Mouse (Mus musculus) hindbrain, embryonic 14.5 days (tissue): ENCODE measurements around the gene Ugt1a1. TPM values are rescaled to one million over a fixed set of nuclear protein-coding genes. Genes with fewer than 3 reads are reported as not detected.
A peak's percentile ranks its signal among the peaks of the same experiment; 100 is the strongest.

Source experiments
- ATAC-seq: fragments of 200-750 bp; cut with Nextera tagmentation; 2 replicates; pipeline ENCODE4 v1.8.0; 2017; ENCODE audit warnings: moderate number of reproducible peaks, mild to moderate bottlenecking, moderate TSS enrichment, moderate library complexity; ENCODE audit not compliant: low FRiP score
- DNase-seq: peaks from one replicate; pipeline ENCODE4 v3.0.0-alpha.2; 2015; ENCODE audit warnings: low spot score
- H3K27ac ChIP-seq: fragments of 300-500 bp; sonication (generic); 2 replicates; pipeline ENCODE4 v1.5.1; 2014; ENCODE audit warnings: mild to moderate bottlenecking, moderate library complexity
- H3K27me3 ChIP-seq: fragments of 300-500 bp; sonication (generic); 2 replicates; pipeline ENCODE4 v1.6.1; 2014; ENCODE audit warnings: mild to moderate bottlenecking, low read length, mixed read lengths; ENCODE audit not compliant: control insufficient read depth, insufficient read depth
- H3K36me3 ChIP-seq: fragments of 300-500 bp; sonication (generic); replicated peaks from 2 replicates; pipeline ENCODE4 v1.6.1; 2014; ENCODE audit not compliant: control insufficient read depth, insufficient read depth
- H3K4me1 ChIP-seq: fragments of 300-500 bp; sonication (generic); replicated peaks from 2 replicates; pipeline ENCODE4 v1.6.1; 2014; ENCODE audit warnings: antibody characterized with exemption, low read length, mixed read lengths; ENCODE audit not compliant: control insufficient read depth, insufficient read depth
- H3K4me2 ChIP-seq: fragments of 300-500 bp; sonication (generic); replicated peaks from 2 replicates; pipeline ENCODE4 v1.6.1; 2014; ENCODE audit warnings: mild to moderate bottlenecking, moderate library complexity
- H3K4me3 ChIP-seq: fragments of 300-500 bp; sonication (generic); replicated peaks from 2 replicates; pipeline ENCODE4 v1.5.1; 2014; ENCODE audit warnings: mild to moderate bottlenecking, low read length
- H3K9ac ChIP-seq: fragments of 300-500 bp; sonication (generic); 2 replicates; pipeline ENCODE4 v1.6.1; 2014
- H3K9me3 ChIP-seq: fragments of 300-500 bp; sonication (generic); 2 replicates; pipeline ENCODE4 v1.6.1; 2016; ENCODE audit warnings: low read length; ENCODE audit not compliant: control insufficient read depth
- WGBS: fragments of 180-500 bp; shearing (Covaris S2); extraction: QIAGEN DNeasy Blood & Tissue Kit; methylation state at CpG from one replicate; pipeline ENCODE4 v1.1.7; 2014; 5-methylcytosine and 5-hydroxymethylcytosine counted together
- polyA plus RNA-seq: library from polyadenylated mRNA; unstranded; fragments of >200 nt; fragmentation: Nextera tagmentation; extraction: Ambion mirVana; gene quantifications from 2 replicates; pipeline ENCODE4 v1.2.1, GENCODE M21; 2014

Gene Ugt1a1
- polyA plus RNA-seq, 1 experiment from 2014 or later, result not detected

GRCm38 (mm10) chr1:88205294-88205922, 6.4 kb upstream of the Ugt1a1 start, which contains the start of gene Dnajb3:
Gene Dnajb3 (minus strand): TSS chr1:88205782.
- no peaks in the 10 kb centered on the region for H3K36me3 ChIP-seq
- DNase-seq (peak; percentile 87), ATAC-seq (peak; percentile 100)
- peak within 1 kb of the TSS; percentile 18; the same call in 1 of the 2 replicates for H3K27ac ChIP-seq
- H3K4me1 ChIP-seq, result no peaks in the 10 kb centered on the region
- H3K4me2 ChIP-seq, result peak within 1 kb of the TSS; percentile 67
- H3K9ac ChIP-seq, result peak within 1 kb of the TSS; percentile 62
- peak within 1 kb of the TSS; percentile 39 for H3K4me3 ChIP-seq
- no peaks in the 10 kb centered on the region for H3K27me3 ChIP-seq
- H3K9me3 ChIP-seq, result peaks cover 17% of the 10 kb centered on the region; the same call in 1 of the 2 replicates
- WGBS, result 5% methylated on average over 62 of the region's 62 CpGs

- no peaks in the 10 kb centered on the region for H3K4me1 ChIP-seq
- no peak overlapping the region for H3K4me2 ChIP-seq
- peaks cover 25% of the 10 kb centered on the region for H3K9me3 ChIP-seq
- DNase-seq (no peak), ATAC-seq (no peak)
- no peaks in the 10 kb centered on the region for H3K27me3 ChIP-seq
- no peak overlapping the region for H3K9ac ChIP-seq
- no peak overlapping the region for H3K27ac ChIP-seq
- H3K36me3 ChIP-seq, result no peaks in the 10 kb centered on the region
- no peak overlapping the region for H3K4me3 ChIP-seq
- WGBS, result 85% methylated on average over 2 of the region's 2 CpGs
Measured at GRCm38 (mm10) chr1:88206843-88207479, 4.8 kb upstream of the Ugt1a1 start.

- H3K27me3 ChIP-seq, result no peaks in the 10 kb centered on the region
- H3K27ac ChIP-seq, result no peak overlapping the region
- no peak overlapping the region for H3K4me2 ChIP-seq
- H3K9ac ChIP-seq, result no peak overlapping the region
- H3K9me3 ChIP-seq, result peaks cover 53% of the 10 kb centered on the region
- DNase-seq (peak; percentile 23), ATAC-seq (peak; percentile 22; the same call in 1 of the 2 replicates)
- WGBS, result 62% methylated on average over 8 of the region's 8 CpGs
- H3K4me1 ChIP-seq, result no peaks in the 10 kb centered on the region
- no peaks in the 10 kb centered on the region for H3K36me3 ChIP-seq
- no peak overlapping the region for H3K4me3 ChIP-seq
Measured at GRCm38 (mm10) chr1:88212341-88213045, 734 bp downstream of the Ugt1a1 start.

DNA sequence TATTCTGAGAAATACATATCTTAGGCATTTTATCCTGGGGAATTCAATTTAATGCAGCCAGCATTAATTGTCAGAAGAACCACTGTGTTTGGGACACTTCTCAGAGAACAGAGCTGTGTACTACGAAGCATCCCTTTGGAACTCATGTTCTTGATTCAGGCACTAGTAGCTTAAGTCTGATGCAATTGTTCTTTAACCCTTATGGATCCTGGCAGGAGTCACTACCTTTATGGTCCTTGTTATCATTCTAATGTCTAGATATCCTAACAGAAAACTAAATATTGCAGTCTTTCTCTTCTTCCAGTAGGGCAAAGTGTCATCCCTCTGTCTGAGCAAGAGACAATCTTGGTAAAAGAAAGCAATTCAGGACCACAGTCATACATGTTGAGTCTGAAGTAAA, 1.3 kb downstream of the Ugt1a1 start:
- Histone ChIP-seq H3K9me3 (peaks cover 53% of the 10 kb centered on the region), H3K27ac (no peak overlapping the region), H3K4me1 (no peaks in the 10 kb centered on the region), H3K9ac (no peak overlapping the region), H3K36me3 (no peaks in the 10 kb centered on the region), H3K27me3 (no peaks in the 10 kb centered on the region), H3K4me3 (no peak overlapping the region), H3K4me2 (no peak overlapping the region)
- no peak for DNase-seq
- WGBS, result 83% methylated on average over 1 of the region's 1 CpGs
- ATAC-seq, result no peak

- ATAC-seq (peak; percentile 26), DNase-seq (peak; percentile 22)
- H3K9me3 ChIP-seq, result peaks cover 53% of the 10 kb centered on the region
- no peak overlapping the region for H3K9ac ChIP-seq
- H3K36me3 ChIP-seq, result no peaks in the 10 kb centered on the region
- H3K4me1 ChIP-seq, result no peaks in the 10 kb centered on the region
- no peak overlapping the region for H3K27ac ChIP-seq
- H3K4me2 ChIP-seq, result no peak overlapping the region
- 83% methylated on average over 2 of the region's 2 CpGs for WGBS
- no peaks in the 10 kb centered on the region for H3K27me3 ChIP-seq
- no peak overlapping the region for H3K4me3 ChIP-seq
Measured at GRCm38 (mm10) chr1:88213766-88214461, 2.2 kb downstream of the Ugt1a1 start.

DNA sequence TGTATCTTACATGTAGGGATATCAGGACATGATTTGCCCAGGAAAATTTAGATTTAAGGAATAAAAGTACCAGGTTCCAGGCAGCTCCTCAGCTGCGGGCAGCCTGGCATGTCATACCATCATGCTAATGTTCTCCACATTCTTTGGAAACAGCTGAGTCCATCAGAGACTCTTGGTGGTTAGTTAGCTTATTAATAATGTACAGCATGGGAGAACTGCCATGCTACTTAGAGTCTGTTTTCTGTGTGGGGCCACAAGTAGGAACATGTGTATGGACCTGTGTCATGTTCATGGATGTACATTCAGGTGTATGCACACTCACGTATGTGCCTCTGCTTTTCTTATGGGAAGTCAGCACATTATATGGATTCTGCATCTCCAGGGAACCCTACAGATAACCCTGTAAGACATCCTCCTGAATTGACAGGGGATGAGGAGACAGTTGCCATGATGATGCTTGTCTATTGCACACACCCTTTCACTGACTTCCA, 2.7 kb downstream of the Ugt1a1 start:
- Histone ChIP-seq H3K36me3 (no peaks in the 10 kb centered on the region), H3K9ac (no peak overlapping the region), H3K27me3 (no peaks in the 10 kb centered on the region), H3K9me3 (peaks cover 53% of the 10 kb centered on the region), H3K4me1 (no peaks in the 10 kb centered on the region), H3K27ac (no peak overlapping the region), H3K4me3 (no peak overlapping the region), H3K4me2 (no peak overlapping the region)
- DNase-seq (peak; percentile 23), ATAC-seq (0 out of 2 replicates have a peak, but pooled peaks have one; percentile 2)
- 81% methylated on average over 2 of the region's 2 CpGs for WGBS

DNA sequence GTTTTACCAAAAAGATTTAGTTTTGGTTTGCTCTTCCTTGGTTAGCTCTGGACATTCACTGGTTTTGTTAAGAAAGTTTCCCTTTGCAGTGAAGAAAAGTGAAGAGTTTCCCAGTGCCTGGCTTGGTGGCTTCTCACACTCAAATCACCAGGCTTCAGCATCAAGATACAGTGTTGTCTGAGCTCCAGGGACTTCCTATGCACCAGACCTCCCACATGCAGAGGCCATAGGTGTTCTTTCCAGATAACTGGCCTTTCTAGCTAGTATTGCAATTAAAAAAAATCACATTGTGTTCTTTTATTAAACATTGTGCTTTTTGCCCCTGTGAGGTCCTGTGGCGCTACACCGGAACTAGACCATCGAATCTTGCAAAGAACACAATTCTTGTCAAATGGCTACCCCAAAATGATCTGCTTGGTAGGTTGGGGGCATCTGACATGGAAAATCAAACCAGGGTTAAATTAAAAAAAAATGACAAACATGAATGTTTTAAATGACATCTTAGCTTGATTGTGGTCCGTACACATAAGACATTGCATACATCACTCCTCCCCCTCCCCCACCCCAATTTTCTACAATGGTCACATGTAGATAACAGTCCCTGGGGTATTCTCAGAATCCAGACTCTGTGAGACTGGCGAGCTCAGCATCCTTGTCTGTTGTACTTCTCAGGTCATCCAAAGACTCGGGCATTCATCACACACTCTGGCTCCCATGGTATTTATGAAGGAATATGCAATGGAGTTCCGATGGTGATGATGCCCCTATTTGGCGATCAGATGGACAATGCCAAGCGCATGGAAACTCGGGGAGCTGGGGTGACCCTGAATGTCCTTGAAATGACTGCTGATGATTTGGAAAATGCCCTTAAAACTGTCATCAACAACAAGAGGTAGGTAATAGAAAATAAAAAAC, 4.0 kb downstream of the Ugt1a1 start:
- H3K4me1 ChIP-seq, result no peaks in the 10 kb centered on the region
- H3K4me2 ChIP-seq, result no peak overlapping the region
- H3K27ac ChIP-seq, result no peak overlapping the region
- peak; percentile 27 for DNase-seq
- 73% methylated on average over 10 of the region's 10 CpGs for WGBS
- no peaks in the 10 kb centered on the region for H3K36me3 ChIP-seq
- H3K9me3 ChIP-seq, result peaks cover 50% of the 10 kb centered on the region
- H3K27me3 ChIP-seq, result no peaks in the 10 kb centered on the region
- ATAC-seq, result 0 out of 2 replicates have a peak, but pooled peaks have one; percentile 0
- no peak overlapping the region for H3K4me3 ChIP-seq
- H3K9ac ChIP-seq, result no peak overlapping the region

GRCm38 (mm10) chr1:88216551-88216950, 4.8 kb downstream of the Ugt1a1 start:
- 56% methylated on average over 2 of the region's 2 CpGs for WGBS
- Histone ChIP-seq H3K9ac (no peak overlapping the region), H3K36me3 (no peaks in the 10 kb centered on the region), H3K4me3 (no peak overlapping the region), H3K4me1 (no peaks in the 10 kb centered on the region), H3K4me2 (no peak overlapping the region), H3K27ac (no peak overlapping the region), H3K27me3 (no peaks in the 10 kb centered on the region), H3K9me3 (peaks cover 46% of the 10 kb centered on the region)
- DNase-seq, result no peak
- no peak for ATAC-seq
